Mouse (Mus musculus) kidney, embryonic 14.5 days (tissue): ENCODE measurements around the gene Ank3. TPM values are rescaled to one million over a fixed set of nuclear protein-coding genes. Genes with fewer than 3 reads are reported as not detected.
A peak's percentile ranks its signal among the peaks of the same experiment; 100 is the strongest.

Experiments
- ATAC-seq: fragments of 200-750 bp; cut with Nextera tagmentation; 2 replicates; pipeline ENCODE4 v1.8.0; 2017; ENCODE audit warnings: moderate number of reproducible peaks, mild to moderate bottlenecking, moderate TSS enrichment, moderate library complexity; ENCODE audit not compliant: low FRiP score, low TSS enrichment
- H3K27ac ChIP-seq: fragments of 300-500 bp; sonication (generic); 2 replicates; pipeline ENCODE4 v1.5.1; 2014; ENCODE audit warnings: low read depth, mild to moderate bottlenecking, low read length, moderate library complexity, mixed read lengths
- H3K27me3 ChIP-seq: fragments of 300-500 bp; sonication (generic); 2 replicates; pipeline ENCODE4 v1.6.1; 2014; ENCODE audit warnings: mild to moderate bottlenecking, low read length; ENCODE audit not compliant: control insufficient read depth, insufficient read depth
- H3K36me3 ChIP-seq: fragments of 300-500 bp; sonication (generic); 2 replicates; pipeline ENCODE4 v1.6.1; 2014; ENCODE audit warnings: low read length, mixed read lengths; ENCODE audit not compliant: control insufficient read depth, insufficient read depth
- H3K4me1 ChIP-seq: fragments of 300-500 bp; sonication (generic); 2 replicates; pipeline ENCODE4 v1.6.1; 2014; ENCODE audit warnings: low read length, mixed read lengths; ENCODE audit not compliant: control insufficient read depth, insufficient read depth
- H3K4me2 ChIP-seq: fragments of 300-500 bp; sonication (generic); replicated peaks from 2 replicates; pipeline ENCODE4 v1.6.1; 2014; ENCODE audit warnings: low read depth, mild to moderate bottlenecking, low read length
- H3K4me3 ChIP-seq: fragments of 300-500 bp; sonication (generic); 2 replicates; pipeline ENCODE4 v1.5.1; 2014; ENCODE audit warnings: mild to moderate bottlenecking, low read length
- H3K9ac ChIP-seq: fragments of 300-500 bp; sonication (generic); 2 replicates; pipeline ENCODE4 v1.6.1; 2014; ENCODE audit warnings: low read depth, mild to moderate bottlenecking, low read length, moderate library complexity
- H3K9me3 ChIP-seq: fragments of 300-500 bp; sonication (generic); 2 replicates; pipeline ENCODE4 v1.6.1; 2016; ENCODE audit warnings: low read length; ENCODE audit not compliant: control insufficient read depth
- WGBS: fragments of 180-500 bp; shearing (Covaris S2); extraction: QIAGEN DNeasy Blood & Tissue Kit; methylation state at CpG from one replicate; pipeline ENCODE4 v1.1.7; 2014; 5-methylcytosine and 5-hydroxymethylcytosine counted together
- polyA plus RNA-seq: library from polyadenylated mRNA; unstranded; fragments of >200 nt; fragmentation: Nextera tagmentation; extraction: Ambion mirVana; gene quantifications from 2 replicates; pipeline ENCODE4 v1.2.1, GENCODE M21; 2014

The Ank3 gene
- polyA plus RNA-seq, 1 experiment from 2014 or later, result 48.9 TPM

DNA sequence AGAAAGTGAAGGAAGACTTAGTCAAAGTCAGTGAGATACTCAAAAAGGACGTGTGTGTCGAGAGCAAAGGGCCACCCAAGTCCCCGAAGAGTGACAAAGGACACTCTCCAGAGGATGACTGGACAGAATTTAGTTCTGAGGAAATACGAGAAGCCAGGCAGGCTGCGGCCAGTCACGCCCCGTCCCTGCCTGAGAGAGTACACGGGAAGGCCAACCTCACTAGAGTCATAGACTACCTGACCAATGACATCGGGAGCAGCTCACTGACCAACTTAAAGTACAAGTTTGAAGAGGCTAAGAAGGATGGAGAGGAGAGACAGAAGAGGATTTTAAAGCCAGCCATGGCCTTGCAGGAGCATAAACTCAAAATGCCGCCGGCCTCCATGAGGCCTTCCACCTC, 588.9 kb downstream of the Ank3 start:
- Histone ChIP-seq H3K4me1 (no peaks in the 10 kb centered on the region), H3K4me3 (no peak overlapping the region), H3K9ac (no peak overlapping the region), H3K27ac (no peak overlapping the region), H3K4me2 (no peak overlapping the region), H3K36me3 (peaks cover 47% of the 10 kb centered on the region), H3K27me3 (no peaks in the 10 kb centered on the region), H3K9me3 (peaks cover 39% of the 10 kb centered on the region)
- WGBS, result 94% methylated on average over 11 of the region's 11 CpGs
- ATAC-seq, result no peak

DNA sequence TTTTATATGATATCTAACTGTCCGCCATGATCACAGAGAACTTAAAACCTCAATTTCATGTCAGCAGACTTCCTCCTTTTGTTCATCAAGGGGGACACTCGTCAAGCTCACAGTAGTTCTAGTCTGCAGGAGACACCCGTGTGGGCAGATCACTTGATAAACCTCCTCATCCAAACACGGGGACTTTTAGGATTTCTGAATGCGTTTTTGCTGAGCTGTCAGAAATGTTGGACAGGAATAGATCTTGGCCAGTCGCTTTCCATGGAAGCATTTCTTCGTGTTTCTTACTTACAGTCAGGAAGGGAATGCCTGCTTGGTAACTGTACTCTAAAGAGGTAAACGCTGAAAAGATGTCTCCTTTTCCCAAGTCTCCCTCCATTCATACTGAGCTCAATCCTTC, 598.5 kb downstream of the Ank3 start:
- Histone ChIP-seq H3K9me3 (peaks cover 10% of the 10 kb centered on the region), H3K9ac (no peak overlapping the region), H3K27ac (no peak overlapping the region), H3K36me3 (peaks cover 26% of the 10 kb centered on the region), H3K4me2 (no peak overlapping the region), H3K4me3 (no peak overlapping the region), H3K4me1 (no peaks in the 10 kb centered on the region), H3K27me3 (no peaks in the 10 kb centered on the region)
- no peak for ATAC-seq
- 79% methylated on average over 8 of the region's 8 CpGs for WGBS

DNA sequence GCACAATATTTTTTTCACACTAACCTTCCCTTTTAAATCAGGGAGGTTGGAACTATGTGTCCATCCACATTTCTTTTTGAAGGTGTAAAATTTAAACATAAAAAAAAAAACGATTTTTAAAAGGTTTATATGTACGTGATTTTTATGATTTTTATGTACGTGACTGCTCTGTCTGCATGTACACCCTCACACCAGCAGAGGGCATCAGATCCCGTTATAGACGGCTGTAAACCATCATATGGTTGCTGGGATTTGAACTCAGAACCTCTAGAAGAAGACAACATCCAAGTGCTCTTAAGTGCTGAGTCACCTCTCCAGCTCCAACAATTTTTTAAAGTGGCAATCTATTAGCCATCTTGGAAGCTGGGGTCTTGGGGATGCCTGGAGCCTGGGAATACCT, 605.5 kb downstream of the Ank3 start:
- H3K9ac ChIP-seq, result no peak overlapping the region
- H3K36me3 ChIP-seq, result peaks cover 28% of the 10 kb centered on the region
- H3K27me3 ChIP-seq, result no peaks in the 10 kb centered on the region
- no peaks in the 10 kb centered on the region; the same call in 1 of the 2 replicates for H3K9me3 ChIP-seq
- H3K4me2 ChIP-seq, result no peak overlapping the region
- H3K4me1 ChIP-seq, result no peaks in the 10 kb centered on the region
- no peak for ATAC-seq
- H3K27ac ChIP-seq, result no peak overlapping the region
- WGBS, result 87% methylated on average over 5 of the region's 5 CpGs
- H3K4me3 ChIP-seq, result no peak overlapping the region

DNA sequence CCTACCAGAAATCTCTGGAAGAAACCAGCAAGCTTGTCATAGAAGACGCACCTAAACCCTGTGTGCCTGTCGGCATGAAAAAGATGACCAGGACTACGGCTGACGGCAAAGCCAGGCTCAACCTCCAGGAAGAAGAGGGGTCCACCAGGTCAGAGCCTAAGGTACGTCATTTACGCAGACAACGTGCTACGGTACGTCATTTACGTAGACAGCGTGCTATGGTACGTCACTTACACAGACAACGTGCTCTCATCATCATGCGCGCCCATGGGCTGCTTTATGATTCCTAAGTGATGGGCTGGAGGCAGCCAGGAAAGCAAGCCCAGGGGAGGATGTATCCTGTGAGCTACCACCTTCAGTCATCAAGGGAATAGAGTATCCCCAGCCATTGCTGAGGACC, 606.3 kb downstream of the Ank3 start:
- no peak overlapping the region for H3K4me2 ChIP-seq
- H3K4me1 ChIP-seq, result no peaks in the 10 kb centered on the region
- H3K27me3 ChIP-seq, result no peaks in the 10 kb centered on the region
- no peaks in the 10 kb centered on the region; the same call in 1 of the 2 replicates for H3K9me3 ChIP-seq
- H3K9ac ChIP-seq, result no peak overlapping the region
- WGBS, result 96% methylated on average over 15 of the region's 15 CpGs
- peaks cover 28% of the 10 kb centered on the region for H3K36me3 ChIP-seq
- no peak for ATAC-seq
- no peak overlapping the region for H3K27ac ChIP-seq
- H3K4me3 ChIP-seq, result no peak overlapping the region

DNA sequence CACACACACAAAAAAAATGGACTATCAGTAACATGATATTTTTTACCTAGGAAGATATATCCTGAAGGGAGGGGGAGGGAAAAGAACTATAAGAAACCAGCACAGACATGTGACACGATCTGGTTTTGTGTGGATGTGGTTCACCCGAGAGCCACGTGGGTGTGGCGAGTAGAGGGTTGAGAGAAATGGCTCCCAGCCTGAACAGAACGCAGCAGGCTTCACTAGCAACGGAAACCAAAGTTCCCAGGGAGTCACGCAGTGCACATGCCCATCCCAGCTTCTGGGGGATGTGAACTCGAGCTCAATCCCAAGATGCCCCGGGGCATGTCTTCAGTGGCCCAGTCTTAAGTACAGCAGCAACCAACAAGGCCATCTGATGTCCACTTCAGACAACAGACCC, 607.8 kb downstream of the Ank3 start:
- Histone ChIP-seq H3K4me3 (no peak overlapping the region), H3K27ac (no peak overlapping the region), H3K27me3 (no peaks in the 10 kb centered on the region), H3K9me3 (no peaks in the 10 kb centered on the region; the same call in 1 of the 2 replicates), H3K36me3 (peaks cover 22% of the 10 kb centered on the region), H3K4me1 (peaks cover 6% of the 10 kb centered on the region; the same call in 1 of the 2 replicates), H3K4me2 (no peak overlapping the region), H3K9ac (no peak overlapping the region)
- peak; percentile 18 for ATAC-seq
- WGBS, result 51% methylated on average over 9 of the region's 9 CpGs

DNA sequence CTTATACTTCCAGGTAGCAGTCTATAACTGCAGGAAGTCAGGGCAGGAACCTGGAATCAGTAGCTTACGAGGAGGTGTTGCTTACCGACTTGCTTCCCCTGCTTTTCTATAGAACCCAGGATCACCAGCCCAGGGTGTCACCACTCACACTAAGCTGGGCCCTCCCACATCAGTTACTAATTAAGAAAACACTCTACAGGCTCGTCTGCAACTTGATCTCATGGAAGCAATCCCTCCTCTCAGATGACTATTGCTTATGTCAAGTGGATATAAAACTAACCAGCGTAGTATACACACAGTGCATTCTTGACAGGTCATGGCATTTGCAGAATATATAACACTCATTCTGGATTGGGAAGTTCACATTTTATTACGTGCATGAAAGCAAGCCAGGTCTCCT, 613.2 kb downstream of the Ank3 start:
- Histone ChIP-seq H3K4me3 (no peak overlapping the region), H3K4me2 (no peak overlapping the region), H3K4me1 (peaks cover 6% of the 10 kb centered on the region; the same call in 1 of the 2 replicates), H3K36me3 (peaks cover 6% of the 10 kb centered on the region; the same call in 1 of the 2 replicates), H3K9me3 (no peaks in the 10 kb centered on the region), H3K9ac (no peak overlapping the region), H3K27me3 (no peaks in the 10 kb centered on the region), H3K27ac (no peak overlapping the region; the same call in 1 of the 2 replicates)
- ATAC-seq, result peak; percentile 83
- 26% methylated on average over 5 of the region's 5 CpGs for WGBS

DNA sequence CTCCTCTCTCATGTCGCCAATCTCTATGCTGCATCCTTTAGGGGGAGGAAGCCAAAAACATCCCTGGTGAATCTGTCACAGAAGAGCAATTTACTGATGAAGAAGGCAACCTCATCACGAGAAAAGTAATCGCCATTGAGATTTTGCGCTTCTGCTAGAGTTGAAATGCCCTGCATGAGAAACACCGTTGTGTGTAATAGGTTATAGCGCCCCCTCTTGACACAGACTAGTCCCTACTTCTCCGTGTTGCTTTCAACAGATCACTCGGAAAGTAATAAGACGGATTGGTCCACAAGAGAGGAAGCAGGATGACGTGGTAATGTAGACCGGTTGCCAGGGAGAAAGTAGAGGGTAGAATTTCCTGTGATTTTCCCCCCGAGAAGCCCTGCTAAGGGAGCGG, 615.4 kb downstream of the Ank3 start:
- H3K27me3 ChIP-seq, result no peaks in the 10 kb centered on the region
- H3K9ac ChIP-seq, result no peak overlapping the region
- ATAC-seq, result no peak
- H3K4me2 ChIP-seq, result no peak overlapping the region
- WGBS, result 91% methylated on average over 13 of the region's 13 CpGs
- H3K36me3 ChIP-seq, result peaks cover 3% of the 10 kb centered on the region; the same call in 1 of the 2 replicates
- H3K4me3 ChIP-seq, result no peak overlapping the region
- peaks cover 6% of the 10 kb centered on the region; the same call in 1 of the 2 replicates for H3K4me1 ChIP-seq
- H3K27ac ChIP-seq, result no peak overlapping the region
- no peaks in the 10 kb centered on the region for H3K9me3 ChIP-seq

DNA sequence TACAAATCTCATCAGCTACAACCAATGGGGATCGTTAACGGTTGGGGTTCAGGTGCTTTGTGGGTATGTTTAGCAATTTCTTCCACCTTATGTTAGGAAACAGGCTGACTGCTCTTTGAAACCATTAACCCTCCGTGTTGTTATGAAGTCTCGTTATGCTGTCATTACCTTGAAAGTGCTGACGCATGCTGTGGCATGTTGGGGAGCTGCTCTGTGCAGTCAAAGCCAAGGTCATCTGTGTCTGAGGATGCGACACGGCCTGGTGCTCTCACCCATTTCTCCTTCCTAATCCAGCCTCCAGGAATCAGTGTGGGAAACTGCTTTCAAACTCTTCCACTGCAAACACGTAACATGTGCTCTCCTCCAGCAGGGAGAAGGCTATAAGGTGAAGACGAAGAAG, 616.6 kb downstream of the Ank3 start:
- H3K9me3 ChIP-seq, result peaks cover 3% of the 10 kb centered on the region; the same call in 1 of the 2 replicates
- H3K4me3 ChIP-seq, result no peak overlapping the region
- WGBS, result 90% methylated on average over 9 of the region's 9 CpGs
- H3K4me2 ChIP-seq, result no peak overlapping the region
- ATAC-seq, result no peak
- H3K4me1 ChIP-seq, result peaks cover 6% of the 10 kb centered on the region; the same call in 1 of the 2 replicates
- H3K27me3 ChIP-seq, result no peaks in the 10 kb centered on the region
- no peak overlapping the region for H3K9ac ChIP-seq
- H3K27ac ChIP-seq, result no peak overlapping the region
- peaks cover 3% of the 10 kb centered on the region; the same call in 1 of the 2 replicates for H3K36me3 ChIP-seq

DNA sequence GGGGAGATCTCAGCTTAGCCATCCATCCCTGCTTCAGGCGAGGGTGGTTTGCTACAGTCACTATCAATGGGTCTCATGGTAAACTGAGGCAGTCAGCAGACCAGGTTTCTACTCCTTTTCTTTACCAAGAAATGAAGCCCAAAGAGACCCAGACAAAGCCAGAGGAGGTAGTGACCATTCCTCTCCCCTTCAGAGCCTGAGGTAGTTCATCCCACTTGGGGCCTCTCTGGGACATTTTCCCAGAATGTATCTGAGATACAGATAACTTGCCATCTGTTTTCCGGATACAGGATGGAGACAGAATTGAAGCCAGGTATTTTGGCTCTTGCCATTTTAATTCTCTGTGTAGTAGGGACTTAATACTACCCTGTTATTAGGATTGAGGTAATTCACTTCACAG, 620.1 kb downstream of the Ank3 start:
- Histone ChIP-seq H3K36me3 (peaks cover 3% of the 10 kb centered on the region; the same call in 1 of the 2 replicates), H3K9me3 (peaks cover 3% of the 10 kb centered on the region; the same call in 1 of the 2 replicates), H3K4me2 (no peak overlapping the region), H3K4me3 (no peak overlapping the region), H3K27me3 (no peaks in the 10 kb centered on the region), H3K27ac (no peak overlapping the region), H3K4me1 (no peaks in the 10 kb centered on the region), H3K9ac (no peak overlapping the region)
- no peak for ATAC-seq
- 91% methylated on average over 2 of the region's 2 CpGs for WGBS
